Mouse (Mus musculus): Measurements from ENCODE around the gene Stab1.

DNA sequence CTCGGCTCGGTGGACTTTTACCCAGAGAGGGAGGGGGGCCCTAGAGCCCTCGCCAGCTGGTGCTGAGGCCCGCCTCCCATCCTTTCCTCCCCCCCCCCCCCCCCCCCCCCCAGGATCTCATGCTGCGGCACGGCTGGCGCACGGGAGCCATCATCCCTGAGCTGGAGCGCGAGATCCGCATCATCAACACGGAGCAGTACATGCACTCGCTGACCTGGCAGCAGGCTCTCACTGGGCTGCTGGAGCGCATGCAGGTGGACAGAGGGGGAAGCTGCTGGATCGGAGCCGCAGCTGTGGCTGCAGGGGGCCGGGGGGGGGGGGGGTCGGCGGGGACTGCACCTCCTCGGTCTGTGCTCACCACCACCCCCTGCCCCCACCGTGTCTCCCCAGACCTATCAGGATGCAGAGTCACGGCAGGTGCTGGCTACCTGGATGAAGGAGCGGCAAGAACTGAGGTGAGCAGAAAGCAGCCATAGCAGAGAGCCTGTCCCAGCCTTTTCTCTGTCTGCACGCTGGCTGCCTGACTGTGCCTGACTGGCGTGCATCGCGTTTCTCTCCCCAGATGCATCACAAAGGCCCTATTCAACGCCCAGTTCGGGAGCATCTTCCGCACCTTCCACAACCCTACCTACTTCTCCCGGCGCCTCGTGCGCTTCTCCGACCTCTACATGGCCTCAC, 30.1 kb downstream of the Stab1 start:
- TF ChIP-seq EP300 (IDR thresholded peaks at IDR 0.05; ENCODE audit: low read depth) (no peak), CTCF (IDR thresholded peaks at IDR 0.05; ENCODE audit: low read depth) (no peak)

All from liver, postnatal 0 days (tissue).